ENCODE assay signal across 9 mouse cellular contexts in the genomic region with DNA sequence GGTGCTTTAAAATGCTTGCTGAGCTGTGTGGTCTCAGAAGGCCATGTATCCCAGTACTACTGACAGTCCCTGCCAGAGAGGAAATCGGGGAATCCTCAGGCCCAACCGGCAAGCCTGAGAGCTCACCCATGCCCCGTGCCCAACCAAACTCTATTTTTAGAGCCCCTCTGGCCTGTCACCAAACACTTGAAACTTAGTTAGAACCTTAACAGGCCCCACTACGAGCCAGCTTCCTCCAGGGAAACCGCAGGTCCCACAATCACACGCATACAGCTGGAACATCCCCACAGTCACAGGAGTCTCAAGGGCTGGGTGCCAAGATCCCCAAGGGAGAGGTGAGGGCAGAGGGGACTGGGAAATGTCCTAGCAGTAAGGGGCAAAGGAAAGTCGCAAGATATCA. TPM values are rescaled to one million over a fixed set of nuclear protein-coding genes. Genes with fewer than 3 reads are reported as not detected.
DNase-seq lines count a peak whose midpoint lies in the region; ATAC-seq and TF ChIP-seq lines count a peak whose summit lies in the region.
"Had no signal": no experiment of that assay in that cellular context is flagged by ENCODE, and none has a peak within 500 bp of the region (broad histone marks: within the 10 kb centered on the region; RNA-seq: fewer than 3 reads in every experiment).

No protein-coding gene starts in this region.

- ATAC-seq in midbrain, embryonic 16.5 days, result no peak
- peak; percentile 68 to 82 for ATAC-seq in hematopoietic stem cell, adult 5-6 weeks (replicated peaks in 1 of 2; ENCODE audit: insufficient read depth in 1 of 2, low FRiP score in 2 of 2, low TSS enrichment in 1 of 2, low read depth in 1 of 2, poor library complexity in 2 of 2, severe bottlenecking in 2 of 2)
- ATAC-seq in stomach, embryonic 16.5 days (ENCODE audit: insufficient read depth, low FRiP score), result no peak
- ATAC-seq: Patski had no signal

- 86% methylated on average over 7 of the region's 7 CpGs for WGBS in midbrain, embryonic 10.5 days
- WGBS in midbrain, embryonic 16.5 days, result 84% methylated on average over 7 of the region's 7 CpGs
- 9% methylated on average over 7 of the region's 7 CpGs for whole genome bisulfite sequencing in heart, adult 2 months
- 63% methylated on average over 7 of the region's 7 CpGs for WGBS in stomach, embryonic 16.5 days

- intact Hi-C loops in heart, adult 2 months (cut with DNase I), result no loop called here

- H3K9me3 ChIP-seq in midbrain, embryonic 10.5 days (replicated peaks), result no peaks in the 10 kb centered on the region
- no peaks in the 10 kb centered on the region for H3K9me3 ChIP-seq in midbrain, embryonic 16.5 days (replicated peaks; ENCODE audit: control insufficient read depth, low read length, poor library complexity, severe bottlenecking)
- H3K9me3 ChIP-seq in stomach, embryonic 16.5 days (replicated peaks; ENCODE audit: control insufficient read depth, low read length), result no peaks in the 10 kb centered on the region

- no peak overlapping the region for H3K9ac ChIP-seq in midbrain, embryonic 16.5 days (ENCODE audit: low read depth, low read length)
- H3K9ac ChIP-seq in heart, adult 2 months (ENCODE audit: low read depth, low read length), result peak overlapping the region; percentile 51
- peak overlapping the region; percentile 30; the same call in 1 of the 2 replicates for H3K9ac ChIP-seq in stomach, embryonic 16.5 days (ENCODE audit: low read length)

- H3K4me2 ChIP-seq in midbrain, embryonic 16.5 days (ENCODE audit: low read length), result no peak overlapping the region
- H3K4me2 ChIP-seq in stomach, embryonic 16.5 days (ENCODE audit: low read depth, low read length), result no peak overlapping the region

- H3K79me2 ChIP-seq in heart, adult 2 months (replicated peaks; ENCODE audit: control insufficient read depth, insufficient read depth, low read length), result no peaks in the 10 kb centered on the region; the same call in 1 of the 2 replicates

- H3K4me3 ChIP-seq in midbrain, embryonic 10.5 days, result no peak overlapping the region
- no peak overlapping the region for H3K4me3 ChIP-seq in midbrain, embryonic 16.5 days (ENCODE audit: low read depth, low read length)
- peak overlapping the region; percentile 15 for H3K4me3 ChIP-seq in heart, adult 2 months
- no peak overlapping the region for H3K4me3 ChIP-seq in stomach, embryonic 16.5 days (replicated peaks; ENCODE audit: low read length)
- H3K4me3 ChIP-seq: left cerebral cortex, adult 2 months had no signal

- DNase-seq in midbrain, embryonic 10.5 days (ENCODE audit: low spot score), result no peak
- peak; percentile 63 to 80 for DNase-seq in heart, adult 2 months
- no peak for DNase-seq in adipocyte (ENCODE audit: low spot score)
- DNase-seq in urinary bladder, adult 2 months (ENCODE audit: low spot score), result no peak

- H3K4me1 ChIP-seq in midbrain, embryonic 10.5 days, result peaks cover 27% of the 10 kb centered on the region
- no peaks in the 10 kb centered on the region for H3K4me1 ChIP-seq in midbrain, embryonic 16.5 days (ENCODE audit: control insufficient read depth, insufficient read depth, low read length)
- peaks cover 29% of the 10 kb centered on the region for H3K4me1 ChIP-seq in heart, adult 2 months (ENCODE audit: control insufficient read depth, insufficient read depth, low read length)
- H3K4me1 ChIP-seq in stomach, embryonic 16.5 days (ENCODE audit: control insufficient read depth, insufficient read depth, low read length), result peaks cover 27% of the 10 kb centered on the region

- H3K27ac ChIP-seq in midbrain, embryonic 10.5 days (replicated peaks), result peak overlapping the region; percentile 20; the same call in 1 of the 2 replicates
- no peak overlapping the region for H3K27ac ChIP-seq in midbrain, embryonic 16.5 days (ENCODE audit: low read length)
- H3K27ac ChIP-seq in heart, adult 2 months, result peak overlapping the region; percentile 75
- peak overlapping the region; percentile 35; the same call in 1 of the 2 replicates for H3K27ac ChIP-seq in stomach, embryonic 16.5 days (ENCODE audit: low read length)
- H3K27ac ChIP-seq: left cerebral cortex, adult 2 months had no signal

- TF ChIP-seq POLR2A in heart, adult 2 months (IDR thresholded peaks at IDR 0.05; ENCODE audit: insufficient read depth, low read depth, low read length), result no peak

- TF ChIP-seq CTCF in heart, adult 2 months (IDR thresholded peaks at IDR 0.05), result no peak

- TF ChIP-seq EP300 in heart, adult 2 months (IDR thresholded peaks at IDR 0.05; ENCODE audit: insufficient read depth, low read depth, low read length), result peak; percentile 75; the same call in 1 of the 2 replicates

- no peaks in the 10 kb centered on the region for H3K36me3 ChIP-seq in midbrain, embryonic 10.5 days
- no peaks in the 10 kb centered on the region for H3K36me3 ChIP-seq in midbrain, embryonic 16.5 days (ENCODE audit: control insufficient read depth, insufficient read depth, low read length)
- peaks cover 14% of the 10 kb centered on the region for H3K36me3 ChIP-seq in heart, adult 2 months (ENCODE audit: control insufficient read depth, insufficient read depth, low read length)
- H3K36me3 ChIP-seq in stomach, embryonic 16.5 days (ENCODE audit: control insufficient read depth, insufficient read depth, low read length), result 0 out of 2 replicates have a peak, but pooled peaks cover 3% of the 10 kb centered on the region

- H3K27me3 ChIP-seq in midbrain, embryonic 10.5 days (ENCODE audit: low read depth, poor library complexity, severe bottlenecking), result peaks cover 56% of the 10 kb centered on the region
- peaks cover 2% of the 10 kb centered on the region for H3K27me3 ChIP-seq in midbrain, embryonic 16.5 days (ENCODE audit: control insufficient read depth, insufficient read depth, low read depth, low read length)
- H3K27me3 ChIP-seq in heart, adult 2 months (ENCODE audit: control insufficient read depth, insufficient read depth, low read length), result no peaks in the 10 kb centered on the region
- peaks cover 3% of the 10 kb centered on the region for H3K27me3 ChIP-seq in stomach, embryonic 16.5 days (ENCODE audit: control insufficient read depth, insufficient read depth, low read length)
- H3K27me3 ChIP-seq: Patski had no signal

RNA-seq across cellular contexts. Expression of a gene that starts 8.6 kb away (rescaled TPM):
- polyA plus RNA-seq in midbrain, embryonic 10.5 days (2016; fragmentation: Nextera tagmentation; extraction: Ambion mirVana), result 1.4 and 1.7 TPM in 2 replicates
- polyA plus RNA-seq in midbrain, embryonic 16.5 days (2015; fragmentation: Nextera tagmentation; extraction: Ambion mirVana), result 4.3 and 6.8 TPM in 2 replicates
- 10 to 100 TPM; 27.1 to 27.3 TPM for total RNA-seq in heart, adult 2 months (2021)
- 32.6 and 45.1 TPM in 2 replicates for polyA plus RNA-seq in heart, adult 2 months (2012; rRNA removed)
- total RNA-seq in hematopoietic stem cell, adult 5-6 weeks (2017), result 0.84 and 2.2 TPM in 2 replicates
- polyA plus RNA-seq in stomach, embryonic 16.5 days (2015; fragmentation: Nextera tagmentation; extraction: Ambion mirVana), result 2.9 and 3.4 TPM in 2 replicates
- polyA plus RNA-seq in urinary bladder, adult 2 months (2012; rRNA removed), result 12.3 and 14.5 TPM in 2 replicates

RNA-seq across cellular contexts. Expression of a gene that starts 35.2 kb away (rescaled TPM):
- 2.9 and 3.5 TPM in 2 replicates for polyA plus RNA-seq in midbrain, embryonic 10.5 days (2016; fragmentation: Nextera tagmentation; extraction: Ambion mirVana)
- 4.8 and 5.0 TPM in 2 replicates for polyA plus RNA-seq in midbrain, embryonic 16.5 days (2015; fragmentation: Nextera tagmentation; extraction: Ambion mirVana)
- 10 to 100 TPM; 18.9 to 21.7 TPM for total RNA-seq in heart, adult 2 months (2021)
- 21.4 and 31.6 TPM in 2 replicates for polyA plus RNA-seq in heart, adult 2 months (2012; rRNA removed)
- total RNA-seq in hematopoietic stem cell, adult 5-6 weeks (2017), result 12.6 TPM in 2 replicates
- polyA plus RNA-seq in stomach, embryonic 16.5 days (2015; fragmentation: Nextera tagmentation; extraction: Ambion mirVana), result 5.7 and 6.9 TPM in 2 replicates
- polyA plus RNA-seq in urinary bladder, adult 2 months (2012; rRNA removed), result 57.3 and 57.6 TPM in 2 replicates

Comparison
In these comparisons a context has a peak if more than half of its experiments do, and no peak if none do; other contexts are left out.
1. DNase-seq: peak in heart, adult 2 months (2 of 2); none in midbrain, embryonic 10.5 days (single experiment), adipocyte (single experiment) and urinary bladder, adult 2 months (single experiment).
2. ATAC-seq: peak in hematopoietic stem cell, adult 5-6 weeks (2 of 2); none in midbrain, embryonic 16.5 days (single experiment) and stomach, embryonic 16.5 days (single experiment).